ENCODE assay signal across 8 mouse cellular contexts in genomic region chr4:132352739-132353138, GRCm38 (mm10). TPM values are rescaled to one million over a fixed set of nuclear protein-coding genes. Genes with fewer than 3 reads are reported as not detected.
A peak's percentile ranks its signal among the peaks of the same experiment; 100 is the strongest.
DNase-seq lines count a peak whose midpoint lies in the region; ATAC-seq lines count a peak whose summit lies in the region.

No protein-coding gene starts in this region.

- 0% methylated on average over 14 of the region's 14 CpGs for WGBS in embryonic facial prominence, embryonic 11.5 days
- WGBS in limb, embryonic 15.5 days = 0% methylated on average over 14 of the region's 14 CpGs
- WGBS in neural tube, embryonic 11.5 days = under 1% methylated on average over 14 of the region's 14 CpGs

- H3K9ac ChIP-seq in embryonic facial prominence, embryonic 11.5 days (replicated peaks; ENCODE audit: low read length) = peak overlapping the region; percentile 88
- peak overlapping the region; percentile 86 for H3K9ac ChIP-seq in limb, embryonic 15.5 days
- H3K9ac ChIP-seq in neural tube, embryonic 11.5 days (ENCODE audit: low read length) = peak overlapping the region; percentile 84

- H3K4me3 ChIP-seq in embryonic facial prominence, embryonic 11.5 days (ENCODE audit: low read depth, low read length) = peak overlapping the region; percentile 67
- H3K4me3 ChIP-seq in limb, embryonic 15.5 days = peak overlapping the region; percentile 75
- peak overlapping the region; percentile 79 for H3K4me3 ChIP-seq in neural tube, embryonic 11.5 days (ENCODE audit: low read depth, low read length)

- H3K9me3 ChIP-seq in embryonic facial prominence, embryonic 11.5 days (replicated peaks; ENCODE audit: control insufficient read depth, low read length) = no peaks in the 10 kb centered on the region
- H3K9me3 ChIP-seq in limb, embryonic 15.5 days = no peaks in the 10 kb centered on the region
- H3K9me3 ChIP-seq in neural tube, embryonic 11.5 days (ENCODE audit: control insufficient read depth, low read length) = no peaks in the 10 kb centered on the region

- no peaks in the 10 kb centered on the region for H3K27me3 ChIP-seq in embryonic facial prominence, embryonic 11.5 days (ENCODE audit: control insufficient read depth, insufficient read depth, low read length)
- no peaks in the 10 kb centered on the region for H3K27me3 ChIP-seq in limb, embryonic 15.5 days
- no peaks in the 10 kb centered on the region for H3K27me3 ChIP-seq in neural tube, embryonic 11.5 days (ENCODE audit: control insufficient read depth, insufficient read depth, low read length)

- peak overlapping the region; percentile 88; the same call in 1 of the 2 replicates for H3K27ac ChIP-seq in embryonic facial prominence, embryonic 11.5 days (replicated peaks; ENCODE audit: low read depth, low read length)
- H3K27ac ChIP-seq in limb, embryonic 15.5 days = peak overlapping the region; percentile 96
- H3K27ac ChIP-seq in neural tube, embryonic 11.5 days (ENCODE audit: low read depth, low read length) = peak overlapping the region; percentile 87

- intact Hi-C loops in heart, postnatal 36 days (cut with DNase I) = loop anchor here (2.0 to 5.0 kb wide), 4 partner anchors 58 to 158 kb away; partner anchors contain the start of genes Med18, Sesn2 and Ythdf2

- peak; percentile 50 for DNase-seq in spleen, postnatal 10 days (ENCODE audit: low spot score in 2 of 2)
- DNase-seq in spleen, postnatal 36 days (ENCODE audit: low spot score in 2 of 2) = no peak
- peak; percentile 10 for DNase-seq in embryonic facial prominence, embryonic 11.5 days (ENCODE audit: low spot score)
- peak; percentile 40 to 52 for DNase-seq in heart, postnatal 36 days
- no peak for DNase-seq in neural tube, embryonic 11.5 days (ENCODE audit: low spot score)
- DNase-seq in layer of hippocampus, adult 9-11 months = no peak
- no peak for DNase-seq in frontal cortex, adult 2 months (ENCODE audit: extremely low spot score in 1 of 2, low spot score in 1 of 2)

- peak overlapping the region; percentile 71 for H3K4me2 ChIP-seq in embryonic facial prominence, embryonic 11.5 days (ENCODE audit: low read depth, low read length)
- H3K4me2 ChIP-seq in limb, embryonic 15.5 days = peak overlapping the region; percentile 67
- peak overlapping the region; percentile 80 for H3K4me2 ChIP-seq in neural tube, embryonic 11.5 days (ENCODE audit: low read depth)

- H3K4me1 ChIP-seq in embryonic facial prominence, embryonic 11.5 days (ENCODE audit: control insufficient read depth, insufficient read depth, low read length) = no peaks in the 10 kb centered on the region
- H3K4me1 ChIP-seq in limb, embryonic 15.5 days = peaks cover 17% of the 10 kb centered on the region
- H3K4me1 ChIP-seq in neural tube, embryonic 11.5 days (ENCODE audit: control insufficient read depth, insufficient read depth, low read length) = no peaks in the 10 kb centered on the region; the same call in 1 of the 2 replicates

- ATAC-seq in embryonic facial prominence, embryonic 11.5 days (replicated peaks; ENCODE audit: insufficient number of reproducible peaks, low FRiP score, low TSS enrichment, low read depth) = no peak
- ATAC-seq in limb, embryonic 15.5 days (ENCODE audit: insufficient number of reproducible peaks, low FRiP score, low TSS enrichment, low read depth) = no peak
- no peak for ATAC-seq in neural tube, embryonic 11.5 days (ENCODE audit: insufficient read depth, low FRiP score, low TSS enrichment)

- no peaks in the 10 kb centered on the region; the same call in 1 of the 2 replicates for H3K36me3 ChIP-seq in embryonic facial prominence, embryonic 11.5 days (replicated peaks; ENCODE audit: control insufficient read depth, insufficient read depth, low read depth, low read length)
- peaks cover 34% of the 10 kb centered on the region for H3K36me3 ChIP-seq in limb, embryonic 15.5 days
- H3K36me3 ChIP-seq in neural tube, embryonic 11.5 days (ENCODE audit: control insufficient read depth, insufficient read depth, low read length) = no peaks in the 10 kb centered on the region; the same call in none of the 2 replicates

RNA-seq across cellular contexts. Expression of gene Rcc1, which starts 0.7 kb away (rescaled TPM):
- 60.6 and 61.5 TPM in 2 replicates for polyA plus RNA-seq in embryonic facial prominence, embryonic 11.5 days (2014; fragmentation: Nextera tagmentation; extraction: Ambion mirVana)
- 1 to 10 TPM; 6.4 to 7.2 TPM for total RNA-seq in heart, postnatal 36 days (2021)
- polyA plus RNA-seq in limb, embryonic 15.5 days (2015; fragmentation: Nextera tagmentation; extraction: Ambion mirVana) = 66.2 and 70.1 TPM in 2 replicates
- 68.2 and 70.8 TPM in 2 replicates for polyA plus RNA-seq in neural tube, embryonic 11.5 days (2014; fragmentation: Nextera tagmentation; extraction: Ambion mirVana)
- 9.5 and 11.1 TPM in 2 replicates for polyA plus RNA-seq in frontal cortex, adult 2 months (2012; rRNA removed)

RNA-seq across cellular contexts. Expression of gene Trnau1ap, which starts 23.4 kb away (rescaled TPM):
- 76.6 and 79.7 TPM in 2 replicates for polyA plus RNA-seq in embryonic facial prominence, embryonic 11.5 days (2014; fragmentation: Nextera tagmentation; extraction: Ambion mirVana)
- total RNA-seq in heart, postnatal 36 days (2021) = 10 to 100 TPM; 25.0 to 28.8 TPM
- 61.4 and 68.3 TPM in 2 replicates for polyA plus RNA-seq in limb, embryonic 15.5 days (2015; fragmentation: Nextera tagmentation; extraction: Ambion mirVana)
- polyA plus RNA-seq in neural tube, embryonic 11.5 days (2014; fragmentation: Nextera tagmentation; extraction: Ambion mirVana) = 79.3 and 82.9 TPM in 2 replicates
- polyA plus RNA-seq in frontal cortex, adult 2 months (2012; rRNA removed) = 17.4 and 18.4 TPM in 2 replicates

RNA-seq across cellular contexts. Expression of gene Rab42, which starts 49.6 kb away (rescaled TPM):
- 0.67 and 2.2 TPM in 2 replicates for polyA plus RNA-seq in embryonic facial prominence, embryonic 11.5 days (2014; fragmentation: Nextera tagmentation; extraction: Ambion mirVana)
- under 1 TPM in 1 of 2 experiments, not detected in 1; 0.98 TPM for total RNA-seq in heart, postnatal 36 days (2021)
- 1.8 and 2.7 TPM in 2 replicates for polyA plus RNA-seq in limb, embryonic 15.5 days (2015; fragmentation: Nextera tagmentation; extraction: Ambion mirVana)
- polyA plus RNA-seq in neural tube, embryonic 11.5 days (2014; fragmentation: Nextera tagmentation; extraction: Ambion mirVana) = 0.74 and 0.78 TPM in 2 replicates
- 2.8 and 3.9 TPM in 2 replicates for polyA plus RNA-seq in frontal cortex, adult 2 months (2012; rRNA removed)

Comparison
In these comparisons a context has a peak if more than half of its experiments do, and no peak if none do; other contexts are left out.
1. DNase-seq: peak in spleen, postnatal 10 days (2 of 2), embryonic facial prominence, embryonic 11.5 days (single experiment) and heart, postnatal 36 days (2 of 2); none in spleen, postnatal 36 days (0 of 2), neural tube, embryonic 11.5 days (single experiment), layer of hippocampus, adult 9-11 months (single experiment) and frontal cortex, adult 2 months (0 of 2).
2. Peak in every context shown above with its lines, with median percentiles within 50 percentile points of each other: H3K27ac ChIP-seq, H3K4me2 ChIP-seq, H3K4me3 ChIP-seq and H3K9ac ChIP-seq.